Mouse (Mus musculus) cerebellum, postnatal 10 days (tissue): Measurements from ENCODE around the gene Nrip2.

ENCODE experiments used
- DNase-seq, 2 experiments: peaks; one replicate each; pipeline ENCODE4 v3.0.0; 2021; ENCODE audit warnings: mixed read lengths in 2 of 2

Nrip2 gene

DNA sequence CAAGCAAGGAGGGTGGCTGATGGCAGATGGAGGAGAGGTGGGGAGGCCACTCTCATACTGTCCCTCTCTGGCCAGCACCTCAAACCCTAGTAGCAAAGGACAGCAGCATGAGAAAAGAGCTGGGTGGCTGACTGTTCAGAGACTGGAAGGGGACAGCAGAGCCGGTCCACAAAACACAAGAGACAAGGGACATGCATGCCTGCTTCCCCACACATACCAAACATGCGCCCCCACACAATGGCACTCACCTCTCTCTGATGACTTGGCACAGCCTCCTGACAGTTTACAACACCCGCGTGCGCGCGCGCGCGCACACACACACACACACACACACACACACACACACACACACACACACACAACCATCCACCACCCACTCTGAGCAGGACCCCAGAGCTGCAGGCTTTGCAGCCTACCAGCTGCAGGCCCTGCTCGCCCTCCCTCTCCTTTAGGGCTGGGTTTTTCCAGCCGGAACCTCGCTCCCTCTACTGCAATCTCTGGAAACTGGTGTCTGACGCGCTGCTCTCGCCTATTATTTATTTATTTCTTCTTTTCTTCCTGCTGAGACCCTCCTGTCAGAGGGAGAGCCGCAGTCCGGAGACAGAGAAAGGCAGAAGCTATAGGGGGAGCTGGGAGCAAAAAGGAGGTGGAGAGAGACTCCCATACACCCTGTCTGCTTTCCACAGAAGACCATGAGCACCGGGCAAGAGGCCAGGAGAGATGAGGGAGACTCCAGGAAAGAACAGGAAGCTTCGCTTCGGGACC is 507 bp downstream of the Nrip2 start:
- DNase-seq = peak; percentile 77 to 82

- peak; percentile 32 to 35 for DNase-seq
Measured at GRCm38 (mm10) chr6:128404708-128405107, 5.6 kb downstream of the Nrip2 start.

DNA sequence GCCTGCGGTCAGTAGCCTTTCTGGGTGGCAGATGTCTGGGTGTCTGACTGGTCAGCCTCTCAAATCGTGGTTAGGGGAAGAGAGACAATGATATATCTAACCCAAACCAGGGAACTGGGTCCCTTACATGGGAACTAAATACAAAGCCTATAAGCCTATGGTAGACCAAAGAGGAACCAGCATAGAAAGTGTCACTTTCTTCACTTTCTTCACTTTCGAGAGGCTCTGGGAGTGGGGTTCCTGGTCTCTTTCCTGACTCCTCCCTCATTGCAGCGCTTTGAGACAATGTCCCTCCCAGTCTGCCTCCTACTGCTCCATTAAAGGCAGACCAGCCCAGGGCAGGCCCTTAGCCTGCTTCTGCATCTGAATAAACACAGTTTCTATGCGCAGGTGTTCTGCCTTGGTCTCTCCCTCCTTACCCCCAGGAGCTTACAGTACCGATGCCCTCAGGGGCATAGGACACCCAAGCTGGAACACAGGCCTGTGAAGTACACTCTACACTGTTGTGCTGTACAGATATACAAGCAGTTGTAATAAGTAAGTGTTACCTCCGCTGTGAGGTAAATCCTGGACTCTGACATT is 9.5 kb downstream of the Nrip2 start:
- DNase-seq = no peak

GRCm38 (mm10) chr6:128410305-128410704 is 11.2 kb downstream of the Nrip2 start:
- DNase-seq = no peak

GRCm38 (mm10) chr6:128411115-128411514 is 12.0 kb downstream of the Nrip2 start:
- peak; percentile 87 to 92 for DNase-seq

DNA sequence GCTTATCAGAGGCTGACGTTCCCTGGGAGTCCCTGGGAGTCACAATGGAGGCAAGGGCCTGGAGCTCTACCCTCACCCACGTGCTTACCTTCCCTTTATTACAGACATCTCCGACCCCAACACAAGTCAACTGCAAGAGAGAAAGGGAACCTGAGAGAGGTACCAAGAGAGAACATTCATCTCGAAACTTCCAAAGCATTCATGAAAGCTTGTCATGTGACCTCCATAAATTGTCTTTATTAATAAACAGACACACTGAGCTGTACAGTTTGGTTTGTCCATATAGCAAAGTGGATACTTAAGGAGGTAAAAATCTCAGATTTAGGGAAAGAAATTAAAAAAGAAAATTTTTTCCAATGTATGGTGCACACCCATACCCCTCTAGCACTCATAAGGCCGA is 17.1 kb downstream of the Nrip2 start:
- no peak for DNase-seq

GRCm38 (mm10) chr6:128418076-128418475 is 19.0 kb downstream of the Nrip2 start:
- DNase-seq = no peak

GRCm38 (mm10) chr6:128421036-128421435 is 21.9 kb downstream of the Nrip2 start:
- DNase-seq = no peak

DNA sequence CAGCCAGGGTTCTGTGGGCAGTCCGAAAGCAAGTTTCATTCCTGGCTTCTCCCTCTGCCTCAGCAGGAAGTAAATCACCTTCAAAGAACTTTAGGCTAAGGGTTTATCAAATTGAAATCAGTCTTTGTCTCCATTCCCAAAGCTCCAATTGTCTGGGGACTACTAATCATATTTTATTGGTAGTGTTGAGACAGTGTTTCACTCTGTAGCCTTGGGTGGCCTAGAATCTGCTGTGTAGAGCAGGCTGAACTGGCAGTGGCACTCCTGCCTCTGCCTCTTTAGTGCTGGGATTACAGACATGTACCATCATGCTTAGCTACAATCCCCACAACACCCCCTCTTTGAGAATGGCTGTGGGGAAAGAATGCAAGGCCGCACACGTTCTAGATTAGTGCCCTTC is 22.4 kb downstream of the Nrip2 start:
- no peak for DNase-seq

DNA sequence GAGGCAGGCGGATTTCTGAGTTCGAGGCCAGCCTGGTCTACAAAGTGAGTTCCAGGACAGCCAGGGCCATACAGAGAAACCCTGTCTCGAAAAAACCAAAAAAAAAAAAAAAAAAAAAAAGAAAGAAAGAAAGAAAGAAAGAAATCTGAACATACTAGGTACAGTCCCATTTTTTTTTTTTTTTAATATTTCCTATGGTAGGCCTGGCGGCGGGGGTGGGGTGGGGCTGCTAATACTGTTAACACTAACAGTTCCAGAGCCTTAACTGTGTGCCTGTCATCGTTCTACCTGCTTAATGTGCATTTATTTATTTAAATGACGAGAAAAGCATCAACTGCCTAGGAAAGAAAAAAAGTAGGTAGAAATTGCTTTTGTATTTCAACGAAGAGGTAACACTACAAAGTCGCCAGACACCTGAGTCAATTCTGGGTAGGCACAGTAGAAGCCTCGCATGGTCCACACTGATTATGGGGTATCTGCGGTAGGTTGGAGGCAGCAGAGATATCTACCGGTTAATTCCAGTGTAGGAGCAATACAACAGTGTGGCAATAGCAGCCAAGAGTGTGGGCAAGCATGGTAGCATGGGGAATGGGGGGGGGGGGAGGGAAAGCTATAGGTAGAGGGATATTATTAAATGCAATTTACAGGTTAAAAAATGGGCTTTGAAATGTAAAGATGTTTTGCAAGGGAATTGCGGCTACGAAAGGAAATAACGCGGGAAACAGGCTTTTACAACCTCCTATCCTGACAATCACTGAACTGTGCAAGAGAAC is 24.6 kb downstream of the Nrip2 start:
- peak in 1 of 2 experiments; percentile 26 for DNase-seq

DNA sequence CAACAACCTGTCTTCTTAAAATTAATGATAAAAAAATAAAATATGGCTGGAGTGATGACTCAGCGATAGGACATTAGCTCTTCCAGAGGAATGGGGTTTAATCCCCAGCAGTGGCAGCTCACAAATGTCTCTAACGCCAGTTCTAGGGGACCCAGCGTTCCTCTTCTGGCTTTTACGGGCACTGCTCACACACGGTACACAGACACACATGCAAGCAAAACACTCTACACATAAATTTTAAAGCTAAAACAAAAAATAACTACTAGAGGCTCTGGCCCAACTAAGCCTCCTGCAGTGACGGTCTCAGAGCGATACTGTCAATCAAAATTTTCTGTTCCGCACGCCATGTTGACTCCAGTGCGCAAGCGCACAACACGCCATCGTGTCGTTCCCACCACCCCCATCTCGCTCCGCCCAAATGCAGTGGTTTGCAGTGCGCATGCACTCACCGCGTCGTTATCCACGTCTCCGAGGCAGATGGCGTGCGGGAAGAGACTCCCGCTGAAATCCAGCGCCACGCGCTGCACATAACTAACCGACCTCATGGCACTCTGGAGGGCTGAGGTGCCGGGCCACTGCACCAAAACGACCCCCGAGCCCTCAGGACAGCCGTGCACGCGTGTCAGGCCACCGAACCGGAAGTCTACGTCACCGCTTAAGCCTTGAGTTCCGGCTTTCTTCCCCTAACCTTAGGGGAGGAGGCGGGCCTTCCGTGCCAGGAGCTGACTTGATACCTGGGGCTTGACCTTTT is 25.3 kb downstream of the Nrip2 start, which contains the start of gene Itfg2:
Gene Itfg2 (minus strand): TSS at position 663 of the 751 bp plus-strand sequence.
- peak; percentile 96 to 97 for DNase-seq

GRCm38 (mm10) chr6:128425046-128425445 is 25.9 kb downstream of the Nrip2 start:
- peak in 1 of 2 experiments; percentile 51 for DNase-seq

DNA sequence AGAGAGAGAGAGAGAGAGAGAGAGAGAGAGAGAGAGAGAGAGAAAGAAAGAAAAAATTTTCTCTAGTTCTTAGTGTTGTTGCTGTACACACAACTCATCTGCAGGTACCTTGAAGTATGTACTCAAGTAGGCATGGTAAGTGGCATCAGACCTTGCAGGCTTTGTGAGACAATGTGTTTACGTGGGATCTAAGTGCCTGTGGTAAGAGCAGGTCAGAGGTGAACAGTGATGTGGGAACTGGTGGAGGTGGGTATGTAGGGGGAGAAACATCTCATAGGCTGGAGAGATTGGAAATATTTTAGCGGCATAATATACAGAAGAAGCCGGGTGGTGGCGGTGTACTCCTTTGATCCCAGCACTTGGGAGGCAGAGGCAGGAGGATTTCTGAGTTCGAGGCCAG is 28.5 kb downstream of the Nrip2 start:
- no peak for DNase-seq

DNA sequence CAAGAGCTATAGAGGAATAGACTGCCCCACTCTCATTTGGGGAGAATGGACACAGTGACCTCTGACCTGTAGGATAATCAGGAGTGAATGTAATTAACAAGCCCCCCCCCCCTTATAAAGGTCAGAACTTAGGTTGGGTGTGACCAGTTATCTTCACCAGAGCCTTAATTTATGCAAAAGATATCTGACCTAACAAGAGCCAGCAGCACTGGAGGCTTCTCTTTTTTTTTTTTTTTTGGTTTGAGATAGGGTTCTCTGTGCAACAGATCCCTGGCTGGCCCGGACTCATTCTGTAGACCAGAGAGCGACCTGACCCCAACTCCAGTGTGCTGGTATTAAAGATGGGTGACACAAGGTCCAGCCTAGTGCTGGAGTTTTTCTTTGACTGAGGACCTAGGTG is 30.2 kb downstream of the Nrip2 start:
- DNase-seq = no peak

DNA sequence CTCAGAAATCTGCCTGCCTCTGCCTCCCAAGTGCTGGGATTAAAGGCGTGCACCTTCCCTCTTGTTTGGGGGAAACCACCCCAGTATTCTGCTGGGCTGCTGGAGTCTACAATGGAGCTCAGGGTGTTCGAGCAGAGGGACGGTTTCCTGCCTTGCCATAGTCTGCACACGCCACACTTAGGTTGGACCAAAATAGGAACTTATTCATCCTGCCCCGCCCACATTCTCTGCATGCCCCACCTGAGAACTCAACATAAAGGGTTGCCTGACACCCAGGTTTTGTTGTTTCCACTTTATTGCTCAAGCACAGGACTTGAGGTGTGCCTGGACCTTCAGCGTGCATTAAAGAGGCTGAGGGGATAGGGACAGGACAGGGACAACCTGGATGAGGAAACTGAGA is 30.7 kb downstream of the Nrip2 start:
- no peak for DNase-seq

DNA sequence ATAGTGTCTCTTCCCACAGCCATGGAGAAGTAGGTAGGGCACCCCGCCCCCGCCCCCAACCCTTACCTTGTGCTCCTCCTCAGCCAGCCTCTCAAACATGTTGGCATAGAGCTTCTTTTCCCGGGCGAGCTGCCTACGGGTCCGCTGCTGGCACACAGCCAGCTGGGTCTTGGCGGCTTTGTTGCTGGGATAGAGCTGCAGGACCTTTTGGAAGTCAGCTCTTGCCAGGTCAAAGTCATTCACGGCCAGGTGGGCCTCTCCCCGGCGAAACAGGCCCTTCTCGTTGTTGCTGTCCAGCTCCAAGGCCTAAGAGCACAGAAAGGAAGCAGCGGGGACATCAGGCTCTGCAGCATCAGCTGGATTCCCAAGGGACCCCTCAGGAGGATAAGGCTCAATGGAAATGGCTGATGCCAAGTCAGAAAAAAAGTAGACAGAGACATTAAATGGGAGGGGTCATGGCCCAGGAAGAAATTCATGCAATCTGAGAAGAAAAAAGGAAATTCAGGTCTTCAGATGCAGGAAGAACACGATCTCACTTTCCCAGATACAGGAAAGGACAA is 33.3 kb downstream of the Nrip2 start:
- peak; percentile 84 to 89 for DNase-seq

DNA sequence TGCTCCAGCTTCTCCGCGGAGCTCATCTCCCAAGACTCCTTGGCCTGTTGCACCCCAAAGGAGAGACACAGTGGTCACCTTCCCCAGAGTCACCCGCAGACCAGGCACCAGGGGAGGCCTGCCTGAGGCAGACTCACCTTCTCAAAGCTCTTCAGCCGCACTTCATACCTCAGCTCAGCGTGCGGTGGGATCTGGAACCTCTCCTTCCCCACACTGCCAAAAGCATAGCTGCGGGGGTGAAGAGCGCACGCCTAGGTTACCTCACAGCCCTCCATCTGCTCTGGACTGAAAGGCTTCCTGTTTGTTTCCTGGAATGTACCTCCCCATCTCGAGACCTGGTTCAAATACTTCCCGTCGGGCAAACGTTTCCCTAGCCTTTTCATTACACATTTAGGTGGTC is 34.5 kb downstream of the Nrip2 start:
- peak; percentile 51 to 63 for DNase-seq

DNA sequence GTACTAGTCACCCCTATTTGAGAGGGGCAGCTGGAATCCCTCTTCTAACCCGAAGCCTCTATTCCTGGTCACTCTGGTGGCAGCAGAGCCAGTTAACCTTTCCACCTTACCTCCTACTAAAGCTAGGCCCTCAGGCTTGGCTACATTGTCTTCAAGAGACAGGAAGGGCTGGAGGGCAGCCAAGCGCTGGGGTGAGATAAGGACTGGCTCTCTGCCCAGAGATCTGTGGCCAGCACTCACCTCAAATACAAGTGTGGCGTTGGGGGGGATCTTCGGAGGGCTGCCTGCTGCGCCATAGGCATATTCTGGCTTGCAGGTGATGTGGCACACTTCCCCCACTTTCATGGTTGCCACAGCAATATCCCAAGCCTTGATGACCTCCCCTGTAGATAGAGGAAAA is 36.4 kb downstream of the Nrip2 start:
- DNase-seq = peak; percentile 88 to 89

- DNase-seq = peak in 1 of 2 experiments; percentile 29
Measured at GRCm38 (mm10) chr6:128436356-128437005, 37.4 kb downstream of the Nrip2 start.

GRCm38 (mm10) chr6:128437288-128437687 is 38.2 kb downstream of the Nrip2 start:
- no peak for DNase-seq

- peak; percentile 83 to 86 for DNase-seq
Measured at GRCm38 (mm10) chr6:128437731-128438316, 38.7 kb downstream of the Nrip2 start.
